Mouse (Mus musculus) intestine, embryonic 16.5 days (tissue): Measurements from ENCODE around the gene Sncb. TPM values are rescaled to one million over a fixed set of nuclear protein-coding genes. Genes with fewer than 3 reads are reported as not detected.

Experiments used
- ATAC-seq: fragments of 200-750 bp; cut with Nextera tagmentation; 2 replicates; pipeline ENCODE4 v1.8.0; 2017; ENCODE audit warnings: moderate TSS enrichment, moderate library complexity
- H3K27ac ChIP-seq: fragments of 300-500 bp; sonication (generic); 2 replicates; pipeline ENCODE4 v1.5.1; 2014; ENCODE audit warnings: mild to moderate bottlenecking, low read length
- H3K27me3 ChIP-seq: fragments of 300-500 bp; sonication (generic); replicated peaks from 2 replicates; pipeline ENCODE4 v1.6.1; 2014; ENCODE audit warnings: low read length, control low read depth, mixed read lengths; ENCODE audit not compliant: control insufficient read depth, insufficient read depth
- H3K36me3 ChIP-seq: fragments of 300-500 bp; sonication (generic); 2 replicates; pipeline ENCODE4 v1.6.1; 2014; ENCODE audit warnings: low read length, control low read depth; ENCODE audit not compliant: control insufficient read depth, insufficient read depth
- H3K4me1 ChIP-seq: fragments of 300-500 bp; sonication (generic); 2 replicates; pipeline ENCODE4 v1.6.1; 2014; ENCODE audit warnings: low read length, control low read depth, mixed read lengths; ENCODE audit not compliant: control insufficient read depth, insufficient read depth
- H3K4me2 ChIP-seq: fragments of 300-500 bp; sonication (generic); 2 replicates; pipeline ENCODE4 v1.6.1; 2014; ENCODE audit warnings: low read depth, low read length, control low read depth
- H3K4me3 ChIP-seq: fragments of 300-500 bp; sonication (generic); 2 replicates; pipeline ENCODE4 v1.5.1; 2014; ENCODE audit warnings: mild to moderate bottlenecking, low read length
- H3K9ac ChIP-seq: fragments of 300-500 bp; sonication (generic); 2 replicates; pipeline ENCODE4 v1.6.1; 2014; ENCODE audit warnings: low read depth, low read length
- H3K9me3 ChIP-seq: fragments of 300-500 bp; sonication (generic); 2 replicates; pipeline ENCODE4 v1.6.1; 2016; ENCODE audit warnings: low read length, control low read depth; ENCODE audit not compliant: control insufficient read depth
- WGBS: fragments of 180-500 bp; shearing (Covaris S2); extraction: QIAGEN DNeasy Blood & Tissue Kit; methylation state at CpG from one replicate; pipeline ENCODE4 v1.1.7; 2014; 5-methylcytosine and 5-hydroxymethylcytosine counted together
- polyA plus RNA-seq: library from polyadenylated mRNA; unstranded; fragments of >200 nt; fragmentation: Nextera tagmentation; extraction: Ambion mirVana; gene quantifications from 2 replicates; pipeline ENCODE4 v1.2.1, GENCODE M21; 2015

Sncb gene
- polyA plus RNA-seq, 1 experiment from 2014 or later = 0.46 TPM

- WGBS = 62% methylated on average over 10 of the region's 10 CpGs
- no peak for ATAC-seq
- H3K36me3 ChIP-seq = no peaks in the 10 kb centered on the region
These were observed 13.7 kb downstream of the Sncb start for GRCm38 (mm10) chr13:54752656-54753055.

DNA sequence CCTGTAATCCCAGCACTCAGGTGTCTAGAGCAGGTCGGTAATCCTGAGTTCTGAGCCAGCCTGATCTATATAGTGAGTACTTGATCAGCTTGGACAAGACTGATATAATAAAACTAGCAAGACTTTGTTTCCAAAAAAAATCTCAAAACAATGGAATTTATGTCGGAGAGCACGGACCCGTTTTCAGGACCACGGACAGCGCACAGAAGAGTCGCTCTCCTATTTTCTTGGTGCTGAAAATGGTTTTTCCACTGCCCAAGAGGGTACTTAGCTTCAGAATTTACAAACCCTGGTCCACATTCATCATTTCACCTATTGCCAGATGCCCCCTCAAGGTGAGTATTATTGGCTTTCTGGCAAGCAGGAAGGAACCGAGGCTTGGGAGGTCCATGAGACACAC lies 15.7 kb downstream of the Sncb start:
- Histone ChIP-seq H3K27me3 (peaks cover 32% of the 10 kb centered on the region), H3K36me3 (no peaks in the 10 kb centered on the region), H3K4me3 (no peak overlapping the region), H3K4me2 (no peak overlapping the region), H3K4me1 (peaks cover 6% of the 10 kb centered on the region; the same call in 1 of the 2 replicates), H3K9me3 (no peaks in the 10 kb centered on the region), H3K27ac (no peak overlapping the region), H3K9ac (no peak overlapping the region)
- 5% methylated on average over 8 of the region's 8 CpGs for WGBS
- ATAC-seq = no peak

More at GRCm38 (mm10) chr13:54752656-54753055, 13.7 kb downstream of the Sncb start:
- Histone ChIP-seq H3K9me3 (no peaks in the 10 kb centered on the region), H3K4me2 (no peak overlapping the region), H3K27me3 (peaks cover 30% of the 10 kb centered on the region), H3K4me3 (no peak overlapping the region), H3K4me1 (peaks cover 8% of the 10 kb centered on the region), H3K9ac (no peak overlapping the region), H3K27ac (no peak overlapping the region)

GRCm38 (mm10) chr13:54749864-54750411 lies 16.5 kb downstream of the Sncb start, which contains the start of gene Gprin1:
Gene Gprin1 (minus strand): TSS chr13:54749874.
- ATAC-seq = peak; percentile 43
- peak within 1 kb of the TSS; percentile 26; the same call in 1 of the 2 replicates for H3K9ac ChIP-seq
- peaks cover 32% of the 10 kb centered on the region for H3K27me3 ChIP-seq
- H3K9me3 ChIP-seq = no peaks in the 10 kb centered on the region
- 2% methylated on average over 29 of the region's 29 CpGs for WGBS
- H3K36me3 ChIP-seq = no peaks in the 10 kb centered on the region
- H3K4me3 ChIP-seq = peak within 1 kb of the TSS; percentile 58
- no peak within 1 kb of the TSS for H3K27ac ChIP-seq
- H3K4me2 ChIP-seq = peak within 1 kb of the TSS; percentile 96
- peaks cover 6% of the 10 kb centered on the region; the same call in 1 of the 2 replicates for H3K4me1 ChIP-seq

DNA sequence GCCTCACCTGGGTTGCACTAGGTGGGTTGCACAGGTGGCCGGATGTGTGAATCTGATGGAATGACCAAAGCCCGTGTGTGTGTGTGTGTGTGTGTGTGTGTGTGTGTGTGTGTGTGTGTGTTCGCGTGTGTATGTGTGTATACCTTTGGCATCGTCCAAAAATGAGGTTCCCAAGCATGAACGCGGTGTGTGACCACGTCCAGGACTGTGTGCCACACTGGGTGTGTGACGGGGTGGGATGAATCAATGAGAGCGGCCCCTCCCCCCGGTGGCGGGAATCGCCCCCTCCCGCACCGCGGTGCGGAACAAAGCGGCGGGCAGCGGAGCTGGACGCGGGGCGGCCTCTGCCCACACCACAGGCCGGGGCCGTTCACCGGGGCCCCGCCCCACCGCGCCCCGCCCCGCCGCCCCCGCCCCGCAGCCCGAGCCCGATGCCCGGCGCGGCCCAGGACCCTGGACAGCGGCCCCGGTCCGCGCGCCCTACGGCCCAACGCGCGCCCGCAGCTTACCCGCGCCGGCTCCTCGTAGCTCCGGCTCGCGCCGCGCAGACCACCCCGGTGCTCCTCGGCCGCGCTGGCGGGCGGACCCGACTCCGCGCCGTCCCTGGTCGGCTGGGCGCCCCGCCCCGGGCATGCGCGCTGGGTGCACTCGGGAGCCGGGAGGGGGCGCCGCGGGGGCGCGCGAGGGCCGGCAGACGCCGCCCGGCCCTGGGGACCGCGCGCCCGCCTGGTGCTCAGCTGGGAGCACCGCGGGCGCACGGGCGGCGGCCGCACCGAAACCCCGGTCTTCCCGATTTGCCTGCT lies 17.1 kb downstream of the Sncb start:
- no peaks in the 10 kb centered on the region for H3K9me3 ChIP-seq
- WGBS = 1% methylated on average over 66 of the region's 100 CpGs
- H3K4me1 ChIP-seq = peaks cover 6% of the 10 kb centered on the region; the same call in 1 of the 2 replicates
- peak overlapping the region; percentile 26; the same call in 1 of the 2 replicates for H3K9ac ChIP-seq
- peaks cover 32% of the 10 kb centered on the region for H3K27me3 ChIP-seq
- peak overlapping the region; percentile 58 for H3K4me3 ChIP-seq
- H3K36me3 ChIP-seq = no peaks in the 10 kb centered on the region
- H3K27ac ChIP-seq = no peak overlapping the region
- peak; percentile 82 for ATAC-seq
- peak overlapping the region; percentile 96 for H3K4me2 ChIP-seq

DNA sequence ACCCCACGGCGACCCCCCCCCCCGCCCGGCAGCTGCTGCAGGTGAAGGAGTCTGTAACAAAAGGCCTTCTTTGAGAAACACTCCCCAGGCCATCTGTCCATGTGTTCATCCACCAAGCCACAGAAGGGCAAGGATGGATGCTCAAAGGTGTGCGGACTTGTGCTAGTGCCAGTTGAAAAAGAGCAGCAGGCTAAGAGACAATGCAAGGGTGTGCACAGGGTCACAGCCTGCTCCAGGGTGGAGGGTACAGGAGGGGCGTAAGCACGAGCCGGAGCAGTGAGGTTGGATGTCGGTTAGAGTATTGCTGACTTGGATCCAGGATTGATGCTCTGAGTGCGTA lies 17.7 kb downstream of the Sncb start:
- Histone ChIP-seq H3K27ac (no peak overlapping the region), H3K4me3 (no peak overlapping the region), H3K36me3 (no peaks in the 10 kb centered on the region), H3K9ac (no peak overlapping the region), H3K9me3 (no peaks in the 10 kb centered on the region), H3K27me3 (peaks cover 32% of the 10 kb centered on the region), H3K4me1 (peaks cover 6% of the 10 kb centered on the region; the same call in 1 of the 2 replicates), H3K4me2 (no peak overlapping the region; the same call in 1 of the 2 replicates)
- WGBS = 50% methylated on average over 10 of the region's 10 CpGs
- no peak for ATAC-seq

GRCm38 (mm10) chr13:54748190-54748589 lies 18.2 kb downstream of the Sncb start:
- H3K4me3 ChIP-seq = no peak overlapping the region
- peaks cover 6% of the 10 kb centered on the region; the same call in 1 of the 2 replicates for H3K4me1 ChIP-seq
- peaks cover 31% of the 10 kb centered on the region for H3K27me3 ChIP-seq
- WGBS = 83% methylated on average over 8 of the region's 8 CpGs
- no peak overlapping the region for H3K4me2 ChIP-seq
- no peak overlapping the region for H3K9ac ChIP-seq
- H3K36me3 ChIP-seq = no peaks in the 10 kb centered on the region
- H3K27ac ChIP-seq = no peak overlapping the region
- H3K9me3 ChIP-seq = no peaks in the 10 kb centered on the region
- ATAC-seq = no peak

- H3K27me3 ChIP-seq = peaks cover 27% of the 10 kb centered on the region
- H3K4me1 ChIP-seq = peaks cover 6% of the 10 kb centered on the region; the same call in 1 of the 2 replicates
- H3K27ac ChIP-seq = no peak overlapping the region
- WGBS = 38% methylated on average over 10 of the region's 10 CpGs
- H3K4me2 ChIP-seq = no peak overlapping the region
- no peaks in the 10 kb centered on the region for H3K9me3 ChIP-seq
- no peak overlapping the region for H3K9ac ChIP-seq
- H3K4me3 ChIP-seq = no peak overlapping the region
- ATAC-seq = no peak
- no peaks in the 10 kb centered on the region for H3K36me3 ChIP-seq
These were observed 19.5 kb downstream of the Sncb start for GRCm38 (mm10) chr13:54746896-54747295.

DNA sequence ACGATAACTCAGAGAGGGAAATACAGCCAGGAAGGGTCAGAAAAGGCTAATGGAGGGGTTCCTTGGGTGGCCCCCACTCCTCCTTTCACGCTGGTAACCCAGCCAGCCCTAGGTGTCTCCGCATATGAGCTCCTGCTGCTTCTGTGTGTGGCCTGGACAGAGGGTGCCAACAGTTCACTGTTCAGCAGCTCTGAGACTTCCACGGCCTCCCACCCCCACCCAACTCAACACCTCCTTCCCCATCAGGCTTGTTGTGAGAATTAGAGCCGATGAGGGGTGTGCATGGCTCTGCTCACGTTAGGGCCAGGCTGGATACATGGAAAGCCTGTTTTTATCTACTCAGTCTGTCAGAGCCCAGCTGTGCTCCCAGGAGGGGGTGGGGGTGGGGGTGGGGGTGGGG lies 20.3 kb downstream of the Sncb start:
- H3K27me3 ChIP-seq = peaks cover 27% of the 10 kb centered on the region
- 43% methylated on average over 6 of the region's 6 CpGs for WGBS
- ATAC-seq = no peak
- no peaks in the 10 kb centered on the region for H3K9me3 ChIP-seq
- H3K9ac ChIP-seq = no peak overlapping the region
- H3K4me1 ChIP-seq = peaks cover 6% of the 10 kb centered on the region; the same call in 1 of the 2 replicates
- no peak overlapping the region for H3K4me3 ChIP-seq
- H3K4me2 ChIP-seq = no peak overlapping the region
- H3K36me3 ChIP-seq = no peaks in the 10 kb centered on the region
- H3K27ac ChIP-seq = no peak overlapping the region

DNA sequence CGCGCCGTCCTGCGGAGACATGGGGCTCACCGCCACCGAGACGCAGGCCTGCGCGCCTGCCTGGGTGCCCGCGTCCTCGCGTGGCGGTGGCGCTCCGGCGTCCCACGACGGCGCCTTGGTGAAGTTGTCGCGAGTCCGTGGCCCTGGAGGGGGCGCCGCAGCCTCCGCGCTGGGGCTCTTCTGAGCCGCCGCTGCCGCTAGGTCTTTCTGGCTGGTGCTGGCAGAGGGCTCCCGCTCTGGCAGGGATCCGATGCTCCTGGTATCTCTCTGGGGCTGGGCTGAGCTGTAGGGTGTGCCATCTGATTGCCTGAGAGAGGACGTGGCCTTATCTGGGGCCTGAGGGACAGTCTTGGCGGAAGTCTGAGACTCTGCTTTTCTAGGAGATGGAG lies 28.2 kb downstream of the Sncb start:
- Histone ChIP-seq H3K4me2 (peak overlapping the region; percentile 64), H3K9me3 (no peaks in the 10 kb centered on the region), H3K4me1 (peaks cover 13% of the 10 kb centered on the region), H3K27ac (no peak overlapping the region), H3K4me3 (peak overlapping the region; percentile 39), H3K9ac (0 out of 2 replicates have a peak overlapping the region, but pooled peaks have one; percentile 41), H3K27me3 (peaks cover 40% of the 10 kb centered on the region), H3K36me3 (no peaks in the 10 kb centered on the region)
- WGBS = 2% methylated on average over 34 of the region's 34 CpGs
- peak; percentile 45 for ATAC-seq
